Mouse (Mus musculus): ENCODE measurements around the gene Snrpc. TPM values are rescaled to one million over a fixed set of nuclear protein-coding genes. Genes with fewer than 3 reads are reported as not detected.

Snrpc gene
- 100 to 1,000 TPM; 342 to 372 TPM for polyA plus RNA-seq (2012; fragmentation: generic; extraction: Trizol)

GRCm38 (mm10) chr17:27837850-27838249 is at the start of gene Snrpc:
Snrpc (plus strand) TSS chr17:27838150.

GRCm38 (mm10) chr17:27820568-27821406 is 17.2 kb upstream of the Snrpc start, which contains the start of gene D17Wsu92e:
D17Wsu92e (minus strand) TSS chr17:27820648.

GRCm38 (mm10) chr17:27856265-27856797 is 18.4 kb downstream of the Snrpc start, which contains the start of gene Uhrf1bp1:
Uhrf1bp1 (plus strand) TSS chr17:27856441.

Other genes starting within 250 kb of the Snrpc start
- gene Nudt3, start 214.7 kb upstream of the Snrpc start, polyA plus RNA-seq (2012; fragmentation: generic; extraction: Trizol): 100 to 1,000 TPM in 1 of 2 experiments, 10 to 100 TPM in 1; 98.8 to 115 TPM
- gene RPS10-NUDT3, start 202.9 kb upstream of the Snrpc start, polyA plus RNA-seq (2012; fragmentation: generic; extraction: Trizol): not detected
- gene Rps10, start 201.5 kb upstream of the Snrpc start, polyA plus RNA-seq (2012; fragmentation: generic; extraction: Trizol): 1,000 to 10,000 TPM; 5,609 to 9,497 TPM
- under 1 TPM in 1 of 2 experiments, not detected in 1; 0.14 TPM for gene Pacsin1, start 182.6 kb upstream of the Snrpc start, polyA plus RNA-seq (2012; fragmentation: generic; extraction: Trizol)
- under 1 TPM; 0.08 to 0.18 TPM for gene Spdef, start 109.2 kb upstream of the Snrpc start, polyA plus RNA-seq (2012; fragmentation: generic; extraction: Trizol)
- 10 to 100 TPM; 39.4 to 78.3 TPM for gene D17Wsu92e, start 17.5 kb upstream of the Snrpc start, polyA plus RNA-seq (2012; fragmentation: generic; extraction: Trizol)
- gene Uhrf1bp1, start 18.3 kb downstream of the Snrpc start, polyA plus RNA-seq (2012; fragmentation: generic; extraction: Trizol): 1 to 10 TPM; 1.7 to 4.1 TPM
- 10 to 100 TPM in 1 of 2 experiments, 1 to 10 TPM in 1; 2.5 to 12.8 TPM for gene Anks1, start 71.2 kb downstream of the Snrpc start, polyA plus RNA-seq (2012; fragmentation: generic; extraction: Trizol)
- 10 to 100 TPM; 20.0 to 47.9 TPM for gene Taf11, start 71.7 kb downstream of the Snrpc start, polyA plus RNA-seq (2012; fragmentation: generic; extraction: Trizol)
- under 1 TPM in 1 of 2 experiments, not detected in 1; 0.05 TPM for gene Tcp11, start 242.5 kb downstream of the Snrpc start, polyA plus RNA-seq (2012; fragmentation: generic; extraction: Trizol)

All from C3H10T1/2 (cell line).